Mouse (Mus musculus): ENCODE results near the gene Rubcnl. TPM values are rescaled to one million over a fixed set of nuclear protein-coding genes. Genes with fewer than 3 reads are reported as not detected.

Gene Rubcnl
- polyA plus RNA-seq, 2 experiments: 0.09 to 0.21 TPM

DNA sequence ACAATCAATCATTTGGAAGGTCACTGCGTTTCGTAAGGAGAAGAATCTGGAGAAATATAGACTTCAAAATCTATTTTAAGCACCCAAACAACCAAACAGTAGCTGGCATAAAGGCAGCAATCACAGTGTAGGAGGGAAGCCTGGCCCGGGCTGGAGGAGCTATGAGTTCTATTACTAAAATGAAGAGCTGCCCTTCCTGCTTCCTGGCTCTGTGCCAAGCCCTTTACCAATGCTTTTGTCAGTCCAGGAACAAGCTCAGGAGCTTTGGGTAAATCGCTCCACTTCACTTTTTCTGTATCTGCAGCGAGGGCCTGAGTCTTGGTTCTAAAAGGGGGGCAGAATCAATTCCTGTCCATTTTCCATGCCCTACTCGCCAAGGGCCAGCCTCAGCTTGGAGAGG, 62.1 kb downstream of the Rubcnl start:
- ATAC-seq (ENCODE audit: insufficient read depth): no peak
- Histone ChIP-seq H3K36me3 (replicated peaks; ENCODE audit: control insufficient read depth, insufficient read depth, low read depth) (no peaks in the 10 kb centered on the region), H3K27me3 (ENCODE audit: control insufficient read depth, insufficient read depth, low read length) (no peaks in the 10 kb centered on the region), H3K27ac (no peak overlapping the region), H3K4me2 (ENCODE audit: low read depth) (no peak overlapping the region), H3K4me3 (ENCODE audit: insufficient read depth in 1 of 2, low read depth in 2 of 2, low read length in 2 of 2) (no peak overlapping the region), H3K4me1 (replicated peaks; ENCODE audit: control insufficient read depth in 2 of 2, insufficient read depth in 2 of 2, low read length in 1 of 2) (no peaks in the 10 kb centered on the region), H3K9me3 (ENCODE audit: control insufficient read depth, low read length) (no peaks in the 10 kb centered on the region), H3K9ac (replicated peaks) (no peak overlapping the region)
- DNase-seq (ENCODE audit: low read depth in 3 of 3, low spot score in 3 of 3): no peak
- 55% methylated on average over 6 of the region's 6 CpGs for WGBS (ENCODE audit: insufficient replicate concordance)
- TF ChIP-seq CTCF (IDR thresholded peaks at IDR 0.05; ENCODE audit: low read depth): no peak
- no peak for TF ChIP-seq EP300 (IDR thresholded peaks at IDR 0.05; ENCODE audit: low read depth)

Other genes starting within 250 kb of the Rubcnl start
- gene Lrch1, start 68.2 kb upstream of the Rubcnl start, polyA plus RNA-seq (2012; rRNA removed): 2.7 and 2.8 TPM in 2 replicates
- 3.4 and 4.4 TPM in 2 replicates for gene Lrch1, start 68.2 kb upstream of the Rubcnl start, polyA plus RNA-seq (2014; fragmentation: Nextera tagmentation; extraction: Ambion mirVana)
- gene Lrrc63, start 114.9 kb downstream of the Rubcnl start, polyA plus RNA-seq (2012; rRNA removed): 0.01 and 0.03 TPM in 2 replicates
- 0.10 TPM in 1 of 2 replicates, not detected in the other for gene Lrrc63, start 114.9 kb downstream of the Rubcnl start, polyA plus RNA-seq (2014; fragmentation: Nextera tagmentation; extraction: Ambion mirVana)
- gene Lcp1, start 115.1 kb downstream of the Rubcnl start, polyA plus RNA-seq (2012; rRNA removed): 6.7 and 10.4 TPM in 2 replicates
- gene Lcp1, start 115.1 kb downstream of the Rubcnl start, polyA plus RNA-seq (2014; fragmentation: Nextera tagmentation; extraction: Ambion mirVana): 31.8 and 35.8 TPM in 2 replicates
- gene Cpb2, start 226.3 kb downstream of the Rubcnl start, polyA plus RNA-seq (2012; rRNA removed): 59.7 and 62.1 TPM in 2 replicates
- 93.5 and 106 TPM in 2 replicates for gene Cpb2, start 226.3 kb downstream of the Rubcnl start, polyA plus RNA-seq (2014; fragmentation: Nextera tagmentation; extraction: Ambion mirVana)

Data from liver, embryonic 14.5 days (tissue).